Mouse (Mus musculus): ENCODE measurements at regions not wholly inside any gene's neighbourhood (a gene's known extent, or its start where the extent isn't known, plus 50 kb on each side); places are given as distances from the start of the nearest gene placed in this dataset.

GRCm38 (mm10) chr11:50547776-50548175 lies 54.1 kb upstream of the Adamts2 start:
- peaks cover 14% of the 10 kb centered on the region for H3K4me1 ChIP-seq (ENCODE audit: control insufficient read depth, insufficient read depth, low read length)
- no peak overlapping the region for H3K27ac ChIP-seq (ENCODE audit: insufficient read depth, low read length)
- 87% methylated on average over 2 of the region's 2 CpGs for WGBS
- H3K27me3 ChIP-seq (ENCODE audit: control insufficient read depth, insufficient read depth, low read length), result no peaks in the 10 kb centered on the region
- no peak for TF ChIP-seq POLR2A (IDR thresholded peaks at IDR 0.05; ENCODE audit: borderline replicate concordance, insufficient read depth, low read length)
- TF ChIP-seq CTCF (IDR thresholded peaks at IDR 0.05; ENCODE audit: borderline replicate concordance, insufficient read depth, low read depth, low read length), result no peak
- H3K4me3 ChIP-seq (replicated peaks; ENCODE audit: insufficient read depth, low read depth, low read length), result no peak overlapping the region
- DNase-seq, result no peak

- Histone ChIP-seq H3K4me3 (replicated peaks; ENCODE audit: insufficient read depth, low read depth, low read length) (no peak overlapping the region), H3K27ac (ENCODE audit: insufficient read depth, low read length) (no peak overlapping the region), H3K4me1 (ENCODE audit: control insufficient read depth, insufficient read depth, low read length) (peaks cover 14% of the 10 kb centered on the region), H3K27me3 (ENCODE audit: control insufficient read depth, insufficient read depth, low read length) (no peaks in the 10 kb centered on the region)
- peak; percentile 36 to 54 for DNase-seq
- 32% methylated on average over 11 of the region's 11 CpGs for WGBS
- TF ChIP-seq CTCF (IDR thresholded peaks at IDR 0.05; ENCODE audit: borderline replicate concordance, insufficient read depth, low read depth, low read length) (no peak), POLR2A (IDR thresholded peaks at IDR 0.05; ENCODE audit: borderline replicate concordance, insufficient read depth, low read length) (no peak)
These were observed 55.3 kb upstream of the Adamts2 start for GRCm38 (mm10) chr11:50546456-50547144.

GRCm38 (mm10) chr11:50545421-50545820 lies 56.5 kb upstream of the Adamts2 start:
- DNase-seq, result no peak
- H3K4me3 ChIP-seq (replicated peaks; ENCODE audit: insufficient read depth, low read depth, low read length), result no peak overlapping the region
- peaks cover 16% of the 10 kb centered on the region for H3K4me1 ChIP-seq (ENCODE audit: control insufficient read depth, insufficient read depth, low read length)
- H3K27me3 ChIP-seq (ENCODE audit: control insufficient read depth, insufficient read depth, low read length), result no peaks in the 10 kb centered on the region
- WGBS, result 73% methylated on average over 6 of the region's 6 CpGs
- no peak overlapping the region for H3K27ac ChIP-seq (ENCODE audit: insufficient read depth, low read length)
- TF ChIP-seq POLR2A (IDR thresholded peaks at IDR 0.05; ENCODE audit: borderline replicate concordance, insufficient read depth, low read length) (no peak), CTCF (IDR thresholded peaks at IDR 0.05; ENCODE audit: borderline replicate concordance, insufficient read depth, low read depth, low read length) (no peak)

- Histone ChIP-seq H3K27me3 (ENCODE audit: control insufficient read depth, insufficient read depth, low read length) (no peaks in the 10 kb centered on the region), H3K4me3 (replicated peaks; ENCODE audit: insufficient read depth, low read depth, low read length) (no peak overlapping the region), H3K4me1 (ENCODE audit: control insufficient read depth, insufficient read depth, low read length) (peaks cover 7% of the 10 kb centered on the region), H3K27ac (ENCODE audit: insufficient read depth, low read length) (no peak overlapping the region)
- DNase-seq, result peak; percentile 52 to 58
- TF ChIP-seq POLR2A (IDR thresholded peaks at IDR 0.05; ENCODE audit: borderline replicate concordance, insufficient read depth, low read length) (no peak), CTCF (IDR thresholded peaks at IDR 0.05; ENCODE audit: borderline replicate concordance, insufficient read depth, low read depth, low read length) (0 out of 2 replicates have a peak, but pooled peaks have one; percentile 11)
- WGBS, result 10% methylated on average over 11 of the region's 11 CpGs
These were observed 61.7 kb upstream of the Adamts2 start for GRCm38 (mm10) chr11:50540136-50540535.

- no peaks in the 10 kb centered on the region for H3K4me1 ChIP-seq (ENCODE audit: control insufficient read depth, insufficient read depth, low read length)
- H3K4me3 ChIP-seq (replicated peaks; ENCODE audit: insufficient read depth, low read depth, low read length), result no peak overlapping the region
- no peak for DNase-seq
- 37% methylated on average over 2 of the region's 2 CpGs for WGBS
- TF ChIP-seq CTCF (IDR thresholded peaks at IDR 0.05; ENCODE audit: borderline replicate concordance, insufficient read depth, low read depth, low read length) (no peak), POLR2A (IDR thresholded peaks at IDR 0.05; ENCODE audit: borderline replicate concordance, insufficient read depth, low read length) (no peak)
- H3K27ac ChIP-seq (ENCODE audit: insufficient read depth, low read length), result no peak overlapping the region
- H3K27me3 ChIP-seq (ENCODE audit: control insufficient read depth, insufficient read depth, low read length), result no peaks in the 10 kb centered on the region
These were observed 67.6 kb upstream of the Adamts2 start for GRCm38 (mm10) chr11:50534266-50534665.

- H3K27me3 ChIP-seq (ENCODE audit: control insufficient read depth, insufficient read depth, low read length), result no peaks in the 10 kb centered on the region
- H3K27ac ChIP-seq (ENCODE audit: insufficient read depth, low read length), result no peak overlapping the region
- no peak overlapping the region for H3K4me3 ChIP-seq (replicated peaks; ENCODE audit: insufficient read depth, low read depth, low read length)
- WGBS, result 55% methylated on average over 5 of the region's 5 CpGs
- no peaks in the 10 kb centered on the region for H3K4me1 ChIP-seq (ENCODE audit: control insufficient read depth, insufficient read depth, low read length)
- TF ChIP-seq POLR2A (IDR thresholded peaks at IDR 0.05; ENCODE audit: borderline replicate concordance, insufficient read depth, low read length), result no peak
- no peak for TF ChIP-seq CTCF (IDR thresholded peaks at IDR 0.05; ENCODE audit: borderline replicate concordance, insufficient read depth, low read depth, low read length)
- DNase-seq, result no peak
These were observed 74.0 kb upstream of the Adamts2 start for GRCm38 (mm10) chr11:50527923-50528322.

- DNase-seq, result peak in 1 of 2 experiments; percentile 9
- WGBS, result 29% methylated on average over 9 of the region's 9 CpGs
- no peaks in the 10 kb centered on the region for H3K4me1 ChIP-seq (ENCODE audit: control insufficient read depth, insufficient read depth, low read length)
- no peak overlapping the region for H3K4me3 ChIP-seq (replicated peaks; ENCODE audit: insufficient read depth, low read depth, low read length)
- no peaks in the 10 kb centered on the region for H3K27me3 ChIP-seq (ENCODE audit: control insufficient read depth, insufficient read depth, low read length)
- TF ChIP-seq POLR2A (IDR thresholded peaks at IDR 0.05; ENCODE audit: borderline replicate concordance, insufficient read depth, low read length) (no peak), CTCF (IDR thresholded peaks at IDR 0.05; ENCODE audit: borderline replicate concordance, insufficient read depth, low read depth, low read length) (no peak)
- H3K27ac ChIP-seq (ENCODE audit: insufficient read depth, low read length), result no peak overlapping the region
These were observed 81.7 kb upstream of the Adamts2 start for GRCm38 (mm10) chr11:50520162-50520561.

GRCm38 (mm10) chr11:50507882-50508281 lies 77.0 kb upstream of the Rufy1 start:
- H3K27me3 ChIP-seq (ENCODE audit: control insufficient read depth, insufficient read depth, low read length), result no peaks in the 10 kb centered on the region
- TF ChIP-seq CTCF (IDR thresholded peaks at IDR 0.05; ENCODE audit: borderline replicate concordance, insufficient read depth, low read depth, low read length), result no peak
- no peak for TF ChIP-seq POLR2A (IDR thresholded peaks at IDR 0.05; ENCODE audit: borderline replicate concordance, insufficient read depth, low read length)
- no peak overlapping the region for H3K4me3 ChIP-seq (replicated peaks; ENCODE audit: insufficient read depth, low read depth, low read length)
- H3K4me1 ChIP-seq (ENCODE audit: control insufficient read depth, insufficient read depth, low read length), result no peaks in the 10 kb centered on the region
- no peak for DNase-seq
- H3K27ac ChIP-seq (ENCODE audit: insufficient read depth, low read length), result no peak overlapping the region
- 71% methylated on average over 5 of the region's 5 CpGs for WGBS

Data from cerebellum, adult 2 months (tissue).